Mouse (Mus musculus) B cell, adult 2 months (primary cell): ENCODE data around the gene Phf1.
"Not testable (repeated sequence)": the region's sequence is repeated elsewhere in the genome, so short reads cannot be mapped to it uniquely, and the experiment has no call there.

Experiments used
- DNase-seq, 2 experiments: peaks; one replicate each; pipeline ENCODE4 v3.0.0; 2022

Phf1 gene

DNA sequence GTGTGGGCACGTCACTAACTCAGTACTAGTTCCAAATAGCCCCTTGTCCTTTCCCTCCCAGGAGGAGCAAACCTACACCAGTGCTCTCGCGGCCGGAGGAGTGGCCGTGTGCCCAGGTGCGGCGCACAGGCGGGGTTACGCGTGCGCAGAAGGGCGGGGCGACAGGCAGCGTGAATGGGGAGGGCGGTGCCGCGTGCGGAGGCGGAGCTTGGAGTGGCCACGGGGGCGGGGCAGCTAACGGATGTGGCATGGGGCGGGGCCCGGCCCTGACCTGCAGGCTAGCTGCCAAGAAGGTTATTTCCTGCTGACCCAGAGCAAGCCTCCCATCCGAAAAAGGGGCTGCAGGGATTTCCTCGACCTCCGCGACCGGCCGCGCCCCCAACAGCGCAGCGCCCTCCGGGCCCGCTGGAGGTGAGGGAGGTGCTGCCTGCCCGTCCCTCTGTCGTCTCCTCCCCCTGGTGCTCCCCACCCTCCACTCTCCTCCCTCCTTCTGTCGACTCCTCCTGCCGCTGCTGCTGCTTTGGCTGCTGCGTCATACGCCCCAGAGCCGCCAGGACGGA, at the start of gene Phf1:
Gene Phf1, plus strand, starts transcription at position 214 of the 560 bp plus-strand sequence.
- DNase-seq: peak; percentile 99

DNA sequence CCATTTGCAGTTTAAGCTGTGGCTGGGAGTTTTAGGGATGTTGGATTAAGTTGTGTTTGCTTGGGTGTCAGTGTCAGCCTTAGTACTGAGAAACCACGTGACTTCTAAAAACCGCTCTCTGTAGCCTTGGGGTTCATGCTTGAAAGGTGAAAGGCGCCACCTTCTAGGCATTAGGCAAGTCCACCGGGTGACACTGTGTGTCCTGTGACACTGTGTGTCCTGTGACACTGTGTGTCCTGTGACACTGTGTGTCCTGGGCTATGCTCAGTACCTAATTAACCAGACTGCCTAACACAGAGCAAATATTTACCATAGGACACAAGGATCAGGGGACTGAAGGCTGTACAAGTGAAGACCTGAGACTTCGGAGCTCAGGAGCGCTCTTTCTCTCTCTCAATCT, 49.3 kb upstream of the Phf1 start:
- no peak for DNase-seq

DNA sequence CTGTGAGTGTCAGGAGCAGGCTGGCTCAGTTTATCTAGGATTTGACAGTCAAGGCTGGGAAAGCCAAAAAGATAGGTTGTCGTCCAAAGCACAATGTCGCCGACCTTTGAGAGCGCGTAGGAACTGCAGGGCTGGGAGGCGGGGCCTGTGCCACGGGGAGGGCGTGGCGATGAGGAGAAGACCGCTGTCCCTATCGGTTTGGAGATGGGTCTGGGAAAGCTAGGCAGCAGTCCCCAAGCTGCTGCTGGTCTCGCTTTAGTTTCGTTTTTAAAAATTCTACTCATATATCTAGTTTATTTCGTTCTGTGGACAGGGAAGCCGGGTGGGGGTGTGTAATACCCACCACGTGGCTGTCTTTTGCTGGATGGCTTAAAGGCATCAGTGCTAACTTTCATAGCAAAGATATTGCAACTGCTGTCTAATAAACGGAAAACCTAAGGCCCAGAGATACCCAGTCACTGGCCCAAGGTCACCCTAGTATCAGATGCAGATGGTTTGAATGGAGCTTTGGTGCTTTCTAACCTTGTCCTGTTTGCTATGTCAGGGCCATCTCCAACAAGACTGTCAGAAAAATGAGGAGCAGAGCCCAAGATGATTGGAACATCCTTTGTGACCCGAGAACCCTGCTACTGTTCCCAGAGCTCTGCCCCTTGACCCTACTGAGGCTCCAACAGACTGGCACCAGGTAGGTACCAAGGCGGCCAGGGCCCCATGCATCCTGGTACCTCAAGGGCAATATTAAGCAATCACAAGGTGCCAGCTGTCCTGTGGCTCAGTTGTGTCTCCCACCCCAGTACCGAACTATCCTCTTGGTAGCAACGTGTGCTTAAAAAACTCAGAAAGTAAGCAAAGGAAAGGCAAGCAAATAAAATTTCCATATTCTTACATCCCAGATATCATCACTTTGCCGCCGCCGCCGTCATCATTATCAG, 47.6 kb upstream of the Phf1 start:
- DNase-seq: peak; percentile 86 to 87

DNA sequence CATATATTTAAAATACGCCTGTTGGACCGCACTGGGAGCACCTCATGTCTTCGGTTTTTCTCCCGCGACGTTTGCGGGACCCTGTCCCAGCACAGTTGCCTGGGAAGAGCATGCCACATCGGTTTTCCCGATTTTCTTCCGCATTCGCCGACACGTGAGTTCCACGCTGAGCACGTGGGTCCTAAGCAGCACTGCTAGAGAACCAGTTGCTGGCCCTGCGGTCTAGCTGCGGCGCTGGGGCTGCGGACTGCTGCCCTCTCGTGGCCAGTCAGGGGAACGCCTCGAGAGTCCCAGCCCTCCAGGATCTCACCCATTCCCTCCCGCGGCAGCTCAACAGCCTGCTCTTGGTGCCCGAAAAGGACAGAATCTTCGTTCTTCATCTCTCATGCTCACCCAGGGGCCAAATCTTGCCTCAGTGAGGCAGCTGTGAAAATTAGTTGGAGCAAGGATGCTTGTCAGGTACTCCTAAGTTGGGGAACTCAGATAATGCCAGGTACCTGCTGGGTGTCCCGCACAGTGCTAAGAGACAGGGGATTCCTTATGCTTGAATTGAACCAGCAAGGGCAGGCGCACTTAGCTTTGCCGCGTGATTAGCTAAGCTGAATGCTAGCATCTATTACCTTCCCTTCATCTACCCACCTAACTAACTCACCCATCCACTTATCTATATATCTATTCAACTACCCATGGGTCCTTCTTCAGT, 46.7 kb upstream of the Phf1 start:
- peak; percentile 86 to 88 for DNase-seq

DNA sequence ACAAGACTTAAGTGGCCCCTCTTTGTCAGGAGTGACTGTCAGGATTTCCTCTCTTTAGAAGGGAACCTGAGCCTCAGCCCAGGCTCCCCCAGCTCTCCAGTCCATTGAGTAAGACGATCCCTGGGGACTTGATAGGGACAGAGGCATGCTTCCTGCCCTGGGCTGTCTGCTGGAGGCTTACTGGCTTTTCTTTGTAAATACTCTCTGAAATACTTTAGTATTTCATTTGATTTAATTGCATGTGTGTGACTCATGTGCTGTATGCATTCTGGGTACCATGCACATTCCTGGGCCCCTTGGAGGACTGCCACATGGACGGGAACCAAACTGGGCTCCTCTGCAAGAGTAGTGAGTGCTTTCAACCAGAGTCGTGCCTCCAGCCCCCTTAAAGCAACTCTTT, 44.9 kb upstream of the Phf1 start:
- no peak for DNase-seq

DNA sequence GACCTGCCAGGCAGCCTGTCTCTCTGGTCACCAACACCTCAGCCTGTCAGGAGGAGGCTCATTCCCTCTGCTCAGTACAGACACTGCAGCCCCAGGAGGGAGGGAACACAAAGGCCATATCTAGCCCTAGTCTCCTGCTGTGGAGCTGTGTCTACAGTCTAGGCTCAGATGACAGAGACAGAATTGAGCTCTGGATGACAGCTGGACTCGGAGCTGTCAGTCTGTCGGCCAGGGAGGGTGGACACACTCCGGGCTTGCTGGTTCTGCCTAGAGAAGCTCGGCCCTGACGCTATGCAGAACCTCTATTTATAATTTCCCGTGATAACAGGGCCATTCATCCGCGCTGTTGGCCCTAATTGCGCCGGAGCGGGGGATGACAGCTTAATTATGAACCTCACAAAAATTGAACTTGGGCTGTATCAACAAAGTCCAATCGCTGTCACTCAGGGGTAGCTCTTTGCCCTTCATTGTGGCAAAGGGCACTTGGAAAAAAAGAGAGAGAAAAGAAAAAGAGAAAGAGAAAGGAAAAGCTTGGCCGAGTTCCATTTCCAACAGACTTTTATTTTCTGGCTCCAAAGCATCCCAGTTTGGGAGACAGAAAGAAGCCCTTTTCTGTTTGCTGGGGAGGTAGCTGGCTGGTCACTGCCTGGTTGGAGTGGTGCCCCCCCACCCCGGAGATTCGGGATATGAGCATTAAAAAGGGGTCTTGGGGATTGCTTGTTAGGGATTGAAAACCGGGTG, 40.0 kb upstream of the Phf1 start:
- DNase-seq: no peak

DNA sequence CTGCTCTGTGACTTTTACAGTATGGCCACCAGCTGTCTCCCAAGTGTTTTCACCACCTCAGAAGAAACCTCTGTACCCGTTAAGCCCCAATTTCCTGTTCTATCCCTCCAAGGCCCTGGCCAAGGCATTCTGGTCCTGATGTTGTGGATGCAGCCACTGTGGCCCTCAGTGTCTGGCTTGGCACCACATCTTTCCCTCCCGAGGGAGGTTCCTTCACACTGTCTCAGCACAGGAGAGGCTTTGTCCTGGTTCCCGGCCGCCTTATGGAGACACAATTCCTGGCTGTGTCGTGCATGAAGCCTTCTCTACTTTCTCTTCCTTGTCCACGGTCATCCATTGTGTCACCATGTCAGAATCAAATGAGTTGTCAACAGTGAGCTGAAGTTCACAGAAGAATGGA, 39.4 kb upstream of the Phf1 start:
- no peak for DNase-seq

DNA sequence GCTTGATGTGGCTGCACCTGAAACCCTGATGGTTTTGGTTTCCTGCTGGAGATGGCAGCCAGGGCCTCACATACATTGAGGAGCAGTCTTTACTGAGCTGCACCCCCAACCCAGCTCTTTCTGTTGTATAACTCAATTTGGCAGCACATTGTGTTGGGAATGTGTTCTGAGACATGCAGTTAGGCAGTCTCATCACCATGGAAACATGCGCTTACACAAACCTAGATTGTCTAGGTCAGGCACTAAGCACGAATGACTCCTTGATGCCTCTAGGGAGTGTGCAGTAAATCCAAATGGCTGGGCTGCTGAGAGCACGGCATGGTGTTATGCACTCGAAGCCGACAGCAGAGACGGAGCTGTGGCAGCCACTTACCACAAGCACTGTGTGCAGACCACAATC, 38.5 kb upstream of the Phf1 start:
- DNase-seq: no peak

DNA sequence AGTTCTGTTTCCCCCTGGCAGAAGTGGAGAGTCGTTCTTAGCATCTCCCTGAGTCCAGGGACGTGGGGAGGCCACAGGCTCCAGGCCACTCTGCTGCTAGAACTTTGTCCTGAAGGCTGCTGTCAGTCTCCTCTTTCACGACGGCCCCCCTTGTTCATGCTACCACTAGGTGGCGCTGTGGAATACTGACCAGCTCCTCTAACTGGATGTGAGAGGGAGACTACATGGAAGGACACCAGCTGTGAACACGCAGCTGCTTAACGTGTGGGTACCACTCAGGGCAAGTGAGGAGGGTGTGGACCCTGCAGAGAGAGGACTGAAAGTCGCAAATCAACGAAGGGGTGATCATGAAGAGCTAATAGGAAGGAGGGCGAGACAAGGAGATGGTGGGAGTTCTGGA, 37.3 kb upstream of the Phf1 start:
- DNase-seq: peak; percentile 80 to 82

DNA sequence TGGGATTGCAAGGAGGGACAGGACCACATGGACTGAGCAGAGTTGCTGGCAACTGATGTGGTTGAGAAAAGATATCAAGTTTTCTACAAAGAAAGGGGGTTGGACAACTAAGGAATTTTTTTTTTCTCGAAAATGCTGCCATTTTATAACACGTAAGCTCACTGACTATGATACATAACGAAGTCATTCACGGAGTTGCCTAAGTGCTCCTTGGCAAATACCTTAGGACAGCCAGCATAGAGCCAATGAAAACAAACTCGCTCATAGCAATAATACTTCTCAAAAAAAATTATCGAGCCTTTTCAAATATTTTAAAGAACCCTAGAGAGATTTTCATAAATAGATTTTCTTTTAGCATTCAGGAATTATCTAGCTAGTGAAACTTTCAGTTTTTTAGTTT, 31.9 kb upstream of the Phf1 start:
- DNase-seq: no peak

DNA sequence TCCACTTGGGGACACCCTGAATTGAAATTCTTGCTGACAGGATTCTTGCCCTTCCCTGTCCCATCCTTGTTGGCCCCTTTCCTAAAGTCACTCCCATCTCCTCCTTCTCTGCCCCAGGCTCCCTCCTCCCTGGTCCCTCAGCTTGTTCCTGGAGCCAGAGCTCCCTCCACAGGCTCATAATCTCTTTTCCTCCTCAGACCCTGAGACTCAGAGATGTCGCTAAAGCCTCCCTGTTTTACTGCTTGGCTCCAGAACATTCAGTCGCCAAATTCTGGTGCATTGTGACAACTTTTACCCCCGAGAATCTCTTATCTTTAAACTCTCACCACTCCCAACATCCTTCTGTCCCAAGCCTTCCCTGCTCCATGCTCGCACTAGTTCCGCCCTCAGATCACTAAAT, 28.5 kb upstream of the Phf1 start:
- no peak for DNase-seq

DNA sequence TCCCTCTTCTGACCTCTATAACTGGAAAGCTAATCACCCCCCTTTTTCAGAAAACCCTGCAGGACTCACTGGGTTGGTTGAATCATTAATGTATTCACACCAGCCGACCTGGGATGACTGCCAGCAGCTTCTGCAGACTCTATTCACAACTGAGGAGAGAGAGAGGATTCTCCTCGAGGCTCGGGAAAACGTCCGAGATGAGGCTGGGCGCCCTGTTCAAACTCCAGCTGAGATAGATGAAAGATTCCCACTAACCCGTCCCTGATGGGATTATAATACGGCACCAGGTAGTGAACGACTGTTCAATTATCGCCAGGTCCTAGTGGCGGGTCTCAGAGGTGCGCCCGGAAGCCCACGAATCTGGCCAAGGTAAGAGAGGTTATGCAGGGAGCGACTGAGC, 25.3 kb upstream of the Phf1 start:
- DNase-seq: not testable (repeated sequence)

DNA sequence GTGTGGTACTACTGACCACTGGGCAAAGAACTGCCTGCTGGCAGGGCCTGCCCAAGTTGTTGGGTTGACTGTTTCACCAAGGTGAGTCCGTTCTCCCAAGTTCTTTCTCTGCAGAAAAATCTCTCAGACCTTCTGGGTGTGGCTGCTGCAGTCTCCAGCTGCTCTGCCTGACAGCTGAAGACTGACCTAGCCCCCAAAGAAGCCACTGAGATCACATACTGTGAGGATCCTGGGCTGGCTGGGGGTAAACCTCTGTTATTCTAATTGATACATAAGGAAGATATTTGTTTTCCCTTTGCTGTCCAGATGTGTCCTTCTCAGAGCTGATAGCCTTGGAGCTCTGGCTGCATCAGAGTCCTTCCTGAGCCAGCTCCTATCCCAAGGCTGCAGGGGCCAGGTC, 17.6 kb upstream of the Phf1 start:
- no peak for DNase-seq

DNA sequence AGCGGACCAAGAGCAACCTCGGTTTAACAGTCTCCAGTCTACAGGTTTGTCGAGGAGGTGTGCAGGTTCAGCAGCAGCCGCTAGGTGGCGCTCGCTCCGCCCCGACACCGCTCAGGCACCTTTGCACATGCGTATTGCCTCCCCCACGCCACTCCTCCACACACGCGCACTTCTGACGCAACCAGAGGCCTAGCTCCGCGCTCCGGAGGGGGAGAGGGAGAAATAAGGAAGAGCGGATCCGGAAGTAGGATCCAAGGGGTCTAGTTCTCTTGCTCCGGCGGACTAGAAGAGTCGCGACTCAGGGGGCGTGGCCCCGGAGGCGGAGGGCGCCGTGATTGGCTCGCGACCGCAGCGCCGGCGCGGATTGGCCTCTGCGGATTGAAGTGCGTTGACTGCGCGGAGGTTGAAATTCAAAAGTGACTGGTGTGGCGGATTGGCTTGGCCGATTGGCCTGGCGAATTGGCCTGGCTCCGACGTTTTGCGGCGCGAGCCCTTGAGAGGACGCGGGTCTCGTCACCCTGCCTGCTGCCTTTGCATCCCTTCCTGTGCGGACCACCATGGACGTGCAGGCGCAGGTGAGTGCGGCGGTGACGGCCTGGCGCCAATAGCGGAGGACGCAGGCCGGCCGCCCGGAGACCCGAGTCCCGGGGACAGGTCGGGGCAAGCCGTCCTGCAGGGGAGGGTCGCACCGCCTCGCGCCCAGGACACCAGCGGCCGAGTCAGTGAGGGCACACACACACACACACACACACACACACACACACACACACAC, 16.0 kb upstream of the Phf1 start, which contains the start of gene Kifc5b:
Gene Kifc5b, plus strand, starts transcription at position 381 of the 772 bp plus-strand sequence.
- peak; percentile 99 for DNase-seq

DNA sequence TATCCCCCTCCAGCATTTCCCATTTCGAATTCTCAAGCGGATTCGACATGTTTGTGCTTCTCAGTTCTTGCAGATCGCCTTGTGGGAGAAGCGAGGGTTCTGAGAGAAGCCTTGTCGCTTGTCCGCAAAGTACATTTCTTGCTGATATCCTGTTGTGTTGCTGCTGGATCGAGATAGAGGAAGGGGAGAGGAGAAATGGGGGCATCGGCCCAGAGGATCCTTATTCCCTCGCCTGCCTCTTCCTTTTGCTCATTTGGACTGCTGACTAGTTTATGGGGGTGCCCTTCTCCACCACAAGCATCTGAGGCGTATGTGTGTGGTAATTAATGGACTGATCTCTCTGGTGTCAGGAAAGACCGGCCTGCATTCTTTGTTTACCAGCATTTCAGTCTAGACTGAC, 15.3 kb upstream of the Phf1 start:
- not testable (repeated sequence) for DNase-seq

DNA sequence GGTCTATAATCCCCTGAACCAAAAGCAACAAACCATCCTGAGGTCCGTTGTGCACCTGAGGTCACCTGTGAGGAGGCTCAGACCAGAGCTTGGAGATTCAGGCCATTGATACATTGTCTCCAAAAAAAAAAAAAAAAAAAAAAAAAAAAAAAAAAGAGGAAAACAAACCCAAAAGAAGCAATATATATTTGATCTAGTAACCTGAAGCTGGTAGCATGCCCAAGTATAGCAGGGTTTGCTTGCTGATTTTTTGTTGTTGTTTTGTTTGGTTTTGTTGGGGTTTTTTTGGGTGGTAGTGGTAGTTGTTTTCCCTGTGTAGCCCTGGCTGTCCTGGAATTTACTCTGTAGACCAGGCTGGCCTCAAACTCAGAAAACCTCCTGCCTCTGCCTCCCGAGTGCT, 14.5 kb upstream of the Phf1 start:
- no peak for DNase-seq

DNA sequence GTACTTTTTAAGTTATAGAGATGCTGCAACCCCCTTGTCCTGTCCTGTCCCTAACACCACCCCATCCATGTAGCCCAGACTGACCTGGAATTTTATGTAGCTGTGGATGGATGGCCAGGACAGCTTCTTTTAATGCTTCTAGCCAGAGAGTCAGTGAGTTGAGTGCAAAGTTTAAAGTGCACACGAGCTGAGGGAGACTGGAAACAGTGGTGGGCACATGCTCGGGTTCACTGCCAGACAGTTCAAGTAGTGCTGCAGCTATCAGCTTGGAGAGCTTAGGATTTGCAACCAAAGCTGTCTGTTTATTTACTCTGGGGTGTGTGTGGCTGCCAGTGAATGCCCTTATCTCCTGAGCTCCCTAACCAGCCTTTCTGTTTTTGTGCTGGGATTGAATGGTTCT, 13.3 kb upstream of the Phf1 start:
- not testable (repeated sequence) for DNase-seq

DNA sequence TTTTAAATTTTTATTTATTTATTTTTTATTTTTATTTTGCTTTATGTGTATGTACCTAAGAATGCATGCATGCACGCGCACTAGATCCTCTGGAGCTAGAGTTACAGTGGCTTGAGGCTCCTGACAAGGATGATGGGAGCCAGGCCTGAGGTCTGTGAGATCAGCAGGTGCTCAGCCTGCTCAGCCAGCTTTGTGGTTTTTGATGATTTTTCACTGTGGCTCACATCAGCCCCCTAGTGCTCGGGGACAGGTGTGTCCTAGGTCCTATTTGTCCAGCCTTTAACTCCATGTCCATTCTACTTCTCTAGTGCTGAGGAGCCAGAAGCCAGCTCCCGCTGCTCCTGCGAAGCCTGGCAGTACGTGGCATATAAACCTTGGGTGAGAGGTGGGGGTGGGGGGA, 10.5 kb upstream of the Phf1 start:
- DNase-seq: not testable (repeated sequence)

DNA sequence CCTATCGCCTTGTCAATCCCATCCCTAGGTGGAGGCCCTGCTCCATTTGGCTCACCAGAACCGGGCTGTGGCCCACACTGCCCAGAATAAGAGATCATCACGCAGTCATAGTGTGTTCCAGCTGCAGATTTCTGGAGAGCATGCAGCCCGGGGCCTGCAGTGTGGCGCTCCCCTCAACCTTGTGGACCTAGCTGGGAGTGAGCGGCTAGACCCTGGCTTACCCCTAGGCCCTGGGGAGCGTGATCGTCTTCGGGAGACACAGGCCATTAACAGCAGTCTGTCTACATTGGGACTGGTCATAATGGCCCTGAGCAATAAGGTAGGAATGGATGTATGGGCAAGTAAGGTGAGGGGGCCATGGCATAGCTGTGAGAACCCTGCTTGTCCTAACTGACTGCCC, 7.4 kb upstream of the Phf1 start:
- DNase-seq: not testable (repeated sequence)

DNA sequence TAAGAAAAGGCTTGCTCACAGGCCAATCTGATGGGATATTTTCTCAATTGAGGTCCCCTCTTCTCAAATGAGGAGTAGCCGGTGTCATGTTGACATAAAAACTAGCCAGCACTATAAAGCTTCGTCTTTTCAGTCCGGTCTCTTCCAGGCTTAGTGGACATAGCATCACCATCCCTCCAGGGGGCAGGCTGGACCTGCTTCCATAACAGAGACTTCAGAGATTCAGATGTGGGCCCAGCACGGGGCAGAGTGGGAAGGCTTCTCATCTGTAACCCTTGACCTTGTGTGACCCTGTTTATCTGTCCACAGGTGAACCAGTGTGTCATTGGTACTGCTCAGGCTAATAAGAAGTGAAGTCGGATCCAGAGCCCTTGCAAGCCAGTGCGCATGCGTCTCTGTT, 1.1 kb upstream of the Phf1 start:
- peak; percentile 51 to 57 for DNase-seq

DNA sequence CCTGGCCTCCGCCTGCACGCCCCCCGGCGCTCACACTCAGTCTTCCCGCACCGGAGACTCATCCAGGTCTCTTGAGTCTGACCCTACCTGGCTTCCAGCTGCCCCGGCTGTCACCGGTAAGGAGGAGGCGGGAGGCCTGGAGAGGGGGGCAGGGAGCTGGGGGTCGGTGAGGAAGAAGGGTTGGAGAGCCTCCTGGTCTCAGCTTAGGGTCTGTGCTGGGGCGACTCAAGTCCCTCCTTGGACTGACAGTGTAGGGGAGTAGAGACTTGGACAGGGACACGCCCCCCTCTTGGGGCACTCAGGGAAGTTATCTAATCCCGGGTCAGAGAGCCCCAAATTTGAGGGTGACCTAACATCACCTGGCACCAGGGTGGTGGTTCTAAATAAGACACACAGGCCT, 567 bp downstream of the Phf1 start:
- DNase-seq: no peak
